ENCODE assay signal across 10 mouse cellular contexts in the genomic region with DNA sequence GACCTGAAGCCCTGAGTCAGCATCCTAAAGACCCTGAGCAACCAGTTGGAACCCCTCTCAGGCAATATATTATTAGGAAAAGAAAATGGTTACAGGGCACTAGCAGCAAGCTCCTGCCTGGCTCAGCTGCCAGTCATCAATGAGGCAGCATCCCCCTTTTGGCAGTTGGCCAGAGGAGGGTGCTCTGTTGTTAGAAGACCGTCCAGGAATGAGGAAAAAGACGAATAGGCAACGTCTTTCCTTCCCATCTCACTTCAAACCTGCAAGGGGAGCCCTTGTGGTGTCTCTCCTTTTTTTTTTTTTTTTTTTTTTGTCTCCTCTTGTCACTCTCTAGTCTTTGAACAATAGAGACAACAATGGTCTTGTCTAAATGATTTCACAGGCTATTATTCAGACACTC.
A peak's percentile ranks its signal among the peaks of the same experiment; 100 is the strongest.
DNase-seq lines count a peak whose midpoint lies in the region; ATAC-seq and TF ChIP-seq lines count a peak whose summit lies in the region.
"Had no signal": no experiment of that assay in that cellular context is flagged by ENCODE, and none has a peak within 500 bp of the region (broad histone marks: within the 10 kb centered on the region; RNA-seq: fewer than 3 reads in every experiment).

No protein-coding gene starts in this region.

- no peaks in the 10 kb centered on the region for H3K27me3 ChIP-seq in cerebellum, adult 2 months (ENCODE audit: control insufficient read depth, insufficient read depth, low read length)
- no peaks in the 10 kb centered on the region for H3K27me3 ChIP-seq in testis, adult 2 months (ENCODE audit: control insufficient read depth, insufficient read depth, low read length)
- H3K27me3 ChIP-seq in hindbrain, embryonic 13.5 days: no peaks in the 10 kb centered on the region
- H3K27me3 ChIP-seq: limb, embryonic 15.5 days had no signal

- DNase-seq in cerebellum, postnatal 14 days: peak; percentile 10 to 38
- DNase-seq in cerebellum, adult 2 months: no peak
- DNase-seq in testis, postnatal 10 days (ENCODE audit: low spot score): no peak
- peak; percentile 67 for DNase-seq in retina, postnatal 1 day
- DNase-seq in gastrocnemius, postnatal 10 days: no peak
- DNase-seq in lung, postnatal 36 days: no peak
- DNase-seq: heart, adult 2 months had no signal

- H3K4me3 ChIP-seq in cerebellum, adult 2 months (replicated peaks; ENCODE audit: insufficient read depth, low read depth, low read length): no peak overlapping the region
- H3K4me3 ChIP-seq in testis, adult 2 months (ENCODE audit: control insufficient read depth, low read depth, low read length): peak overlapping the region; percentile 10; the same call in 1 of the 2 replicates
- H3K4me3 ChIP-seq in hindbrain, embryonic 13.5 days: no peak overlapping the region
- H3K4me3 ChIP-seq: heart, adult 2 months; limb, embryonic 15.5 days had no signal

- H3K9me3 ChIP-seq in hindbrain, embryonic 13.5 days: no peaks in the 10 kb centered on the region
- H3K9me3 ChIP-seq: limb, embryonic 15.5 days had no signal

- H3K27ac ChIP-seq in cerebellum, adult 2 months (ENCODE audit: insufficient read depth, low read length): no peak overlapping the region
- no peak overlapping the region for H3K27ac ChIP-seq in testis, adult 2 months (ENCODE audit: control insufficient read depth, insufficient read depth, low read depth, low read length)
- no peak overlapping the region for H3K27ac ChIP-seq in hindbrain, embryonic 13.5 days
- H3K27ac ChIP-seq: heart, adult 2 months; limb, embryonic 15.5 days had no signal

- H3K4me2 ChIP-seq in hindbrain, embryonic 13.5 days: no peak overlapping the region
- H3K4me2 ChIP-seq: limb, embryonic 15.5 days had no signal

- 27% methylated on average over 3 of the region's 3 CpGs for WGBS in cerebellum, adult 2 months
- 0% methylated on average over 3 of the region's 3 CpGs for WGBS in hindbrain, embryonic 13.5 days

- no peaks in the 10 kb centered on the region for H3K36me3 ChIP-seq in testis, adult 2 months (ENCODE audit: control insufficient read depth, insufficient read depth, low read length)
- H3K36me3 ChIP-seq in hindbrain, embryonic 13.5 days: no peaks in the 10 kb centered on the region
- H3K36me3 ChIP-seq: limb, embryonic 15.5 days had no signal

- no peak overlapping the region for H3K9ac ChIP-seq in hindbrain, embryonic 13.5 days
- H3K9ac ChIP-seq: limb, embryonic 15.5 days had no signal

- H3K4me1 ChIP-seq in cerebellum, adult 2 months (ENCODE audit: control insufficient read depth, insufficient read depth, low read length): no peaks in the 10 kb centered on the region
- H3K4me1 ChIP-seq in testis, adult 2 months (ENCODE audit: control insufficient read depth, insufficient read depth, low read length): no peaks in the 10 kb centered on the region
- peaks cover 5% of the 10 kb centered on the region; the same call in 1 of the 2 replicates for H3K4me1 ChIP-seq in hindbrain, embryonic 13.5 days (replicated peaks)
- H3K4me1 ChIP-seq: limb, embryonic 15.5 days had no signal

- ATAC-seq in hindbrain, embryonic 13.5 days (ENCODE audit: low FRiP score): peak; percentile 61; the same call in 1 of the 2 replicates

- TF ChIP-seq POLR2A in cerebellum, adult 2 months (IDR thresholded peaks at IDR 0.05; ENCODE audit: borderline replicate concordance, insufficient read depth, low read length): no peak
- no peak for TF ChIP-seq POLR2A in testis, adult 2 months (IDR thresholded peaks at IDR 0.05; ENCODE audit: control insufficient read depth, low read depth, low read length)

- TF ChIP-seq CTCF in cerebellum, adult 2 months (IDR thresholded peaks at IDR 0.05; ENCODE audit: borderline replicate concordance, insufficient read depth, low read depth, low read length): no peak
- TF ChIP-seq CTCF in testis, adult 2 months (IDR thresholded peaks at IDR 0.05; ENCODE audit: control insufficient read depth, insufficient read depth, insufficient replicate concordance, low read depth, low read length): no peak

Comparison
In these comparisons a context has a peak if more than half of its experiments do, and no peak if none do; other contexts are left out.
1. DNase-seq: peak in cerebellum, postnatal 14 days (2 of 2) and retina, postnatal 1 day (single experiment); none in cerebellum, adult 2 months (0 of 2), testis, postnatal 10 days (single experiment), gastrocnemius, postnatal 10 days (single experiment) and lung, postnatal 36 days (single experiment).